Mouse (Mus musculus): ENCODE measurements at regions not wholly inside any gene's neighbourhood (a gene's known extent, or its start where the extent isn't known, plus 50 kb on each side); places are given as distances from the start of the nearest gene placed in this dataset.

DNA sequence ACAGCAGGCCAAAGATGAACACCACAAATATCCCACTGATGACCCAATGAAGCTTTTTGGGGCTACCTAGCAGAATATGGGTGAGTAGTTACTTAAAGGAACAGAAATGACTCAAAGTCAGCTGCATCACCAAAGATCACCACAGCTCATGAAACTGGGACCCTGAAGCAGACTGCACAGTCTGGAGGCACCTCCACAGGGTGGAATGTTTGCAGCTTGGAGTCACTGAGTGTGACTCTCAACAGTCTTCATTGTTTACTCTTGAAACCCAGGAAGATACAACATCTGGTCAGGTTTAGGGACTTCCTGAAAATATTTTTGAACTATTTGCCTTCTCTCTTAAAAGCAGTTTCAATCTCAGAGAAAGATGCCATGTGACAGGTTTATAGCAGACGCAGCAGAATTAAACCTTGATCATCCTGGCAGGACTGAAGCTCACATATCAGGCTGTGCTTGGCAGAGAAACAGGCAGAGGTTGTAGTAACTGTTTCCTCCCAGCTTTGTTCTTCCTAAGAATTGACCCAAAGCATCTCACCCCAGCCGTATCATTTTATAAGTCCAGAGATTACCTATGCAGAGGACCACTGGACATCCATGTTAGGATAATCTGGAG, 944.1 kb upstream of the Adgrl4 start:
- DNase-seq: no peak

DNA sequence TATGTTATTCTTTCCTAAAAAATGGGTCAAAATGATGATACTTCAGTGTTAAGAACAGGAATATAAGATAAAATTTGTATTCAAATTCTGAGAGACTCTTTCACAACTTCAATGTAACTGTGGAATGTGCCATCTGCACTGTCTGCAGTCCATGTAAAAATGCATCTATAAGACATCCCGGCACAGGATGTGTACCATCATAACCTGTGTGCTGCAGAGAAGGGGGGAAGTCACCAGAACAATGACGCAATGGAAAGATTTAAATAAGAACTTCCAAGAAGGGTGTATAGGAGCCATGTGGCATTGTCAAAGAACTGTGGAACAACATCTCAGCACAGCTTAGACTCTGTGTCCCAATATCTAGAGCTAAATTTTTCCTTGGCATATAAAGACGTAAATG, 906.7 kb upstream of the Adgrl4 start:
- DNase-seq: no peak

DNA sequence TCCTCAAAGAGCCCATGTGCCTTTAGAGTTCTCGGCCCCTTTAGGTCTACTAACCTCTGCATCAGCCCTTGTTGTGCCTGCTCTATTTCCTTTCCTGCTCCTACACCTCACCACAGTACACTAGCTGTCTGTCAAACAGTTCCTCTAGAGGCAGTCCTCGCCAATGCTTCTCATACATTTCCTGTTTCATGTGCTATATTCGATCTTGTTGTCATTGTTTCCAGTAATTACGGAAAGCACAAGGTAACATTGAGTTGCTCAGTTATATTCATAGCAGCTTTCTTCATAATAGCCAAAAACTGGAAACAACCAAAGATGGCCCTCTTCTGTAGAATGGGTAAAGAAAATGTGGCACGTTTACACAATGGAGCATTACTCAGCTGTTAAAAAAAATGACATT, 894.6 kb upstream of the Adgrl4 start:
- no peak for DNase-seq

DNA sequence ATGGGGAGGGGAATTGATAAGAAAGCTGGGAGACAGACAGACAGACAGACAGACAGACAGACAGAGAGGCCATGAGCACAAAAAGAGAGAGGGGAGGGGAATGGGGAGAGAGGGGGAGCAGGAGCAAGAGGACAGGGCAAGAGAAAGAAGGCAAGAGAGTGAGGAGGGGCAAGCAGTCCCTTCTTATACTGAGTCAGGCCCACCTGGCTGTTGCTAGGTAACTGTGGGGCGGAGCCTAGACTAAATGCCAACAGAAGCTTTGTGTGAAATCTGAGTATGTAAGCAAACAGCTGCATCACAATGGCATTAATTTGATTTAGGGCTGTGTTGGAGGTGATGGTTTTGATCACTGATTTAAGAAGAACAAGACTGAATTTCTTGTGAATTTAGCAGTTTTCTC, 849.2 kb upstream of the Adgrl4 start:
- no peak for DNase-seq

DNA sequence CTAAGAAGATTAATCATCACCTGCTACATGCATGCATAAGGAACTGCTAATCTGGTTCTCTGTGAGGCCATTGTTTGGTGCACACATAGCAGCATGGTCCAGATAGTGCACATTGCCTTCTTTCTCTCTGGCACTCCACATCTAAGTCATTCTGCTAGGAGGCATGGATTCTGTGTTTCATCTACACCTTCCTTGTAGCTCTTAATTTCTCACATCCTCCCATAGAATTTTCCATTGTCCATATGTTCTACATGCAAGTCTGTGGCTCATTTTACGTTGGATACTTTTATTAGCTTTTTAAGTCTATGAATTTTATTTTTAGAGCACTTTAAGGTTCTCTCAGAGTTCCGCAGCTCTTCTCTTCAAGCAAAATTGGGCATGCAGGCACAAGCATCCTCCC, 846.7 kb upstream of the Adgrl4 start:
- DNase-seq: no peak

DNA sequence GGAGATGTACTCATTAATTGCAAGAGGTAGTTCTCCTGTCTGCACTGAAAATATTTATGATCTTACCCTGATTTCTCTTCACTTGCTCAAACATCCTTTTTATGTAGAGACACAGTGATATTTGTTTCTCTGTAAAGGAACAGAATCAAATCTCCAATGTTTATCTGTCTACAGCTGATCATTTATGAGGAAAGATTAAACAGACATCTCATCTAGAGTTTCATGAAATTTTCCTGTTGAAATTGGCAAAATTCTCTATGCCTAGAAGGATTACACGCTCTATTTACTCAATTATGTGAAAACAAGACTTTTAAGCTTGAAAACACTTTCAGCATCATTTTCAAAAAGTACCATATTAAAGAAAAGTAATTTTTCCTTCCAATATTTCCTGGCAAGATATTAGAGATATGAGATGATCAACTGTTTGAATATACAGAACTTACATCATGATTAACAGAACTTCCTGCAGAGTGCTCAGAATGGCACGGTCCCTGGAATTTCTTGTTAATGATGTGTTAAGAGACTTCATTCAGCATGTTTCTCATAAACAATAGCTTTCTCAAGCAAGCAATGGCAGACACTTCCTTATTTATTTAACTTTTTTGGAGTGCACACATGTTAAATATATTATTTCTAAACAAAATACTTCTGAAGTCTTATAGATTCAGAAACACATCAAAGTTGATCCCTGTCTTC, 834.1 kb upstream of the Adgrl4 start:
- DNase-seq: no peak

DNA sequence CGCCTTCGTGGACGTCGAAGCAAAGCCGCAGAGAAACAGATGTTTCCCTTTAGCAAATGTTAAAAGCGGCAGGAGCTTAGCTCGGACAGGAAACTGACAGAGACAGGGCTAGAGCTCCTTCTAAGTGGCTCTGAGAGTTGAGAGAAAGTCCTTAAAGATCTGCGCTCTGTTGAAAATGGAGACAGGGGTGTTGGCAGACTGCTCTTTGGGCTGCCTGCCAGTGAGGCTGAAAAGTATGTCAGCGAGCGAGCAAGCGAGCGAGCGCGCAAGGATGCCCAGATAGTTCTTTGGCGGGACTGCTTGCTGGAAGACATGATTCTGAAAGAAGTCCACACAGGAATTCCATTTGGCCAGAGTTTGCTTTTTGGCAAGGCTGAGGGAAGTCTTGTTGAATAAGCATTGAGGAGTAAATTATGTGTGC, 827.0 kb upstream of the Adgrl4 start:
- peak; percentile 16 for DNase-seq

DNA sequence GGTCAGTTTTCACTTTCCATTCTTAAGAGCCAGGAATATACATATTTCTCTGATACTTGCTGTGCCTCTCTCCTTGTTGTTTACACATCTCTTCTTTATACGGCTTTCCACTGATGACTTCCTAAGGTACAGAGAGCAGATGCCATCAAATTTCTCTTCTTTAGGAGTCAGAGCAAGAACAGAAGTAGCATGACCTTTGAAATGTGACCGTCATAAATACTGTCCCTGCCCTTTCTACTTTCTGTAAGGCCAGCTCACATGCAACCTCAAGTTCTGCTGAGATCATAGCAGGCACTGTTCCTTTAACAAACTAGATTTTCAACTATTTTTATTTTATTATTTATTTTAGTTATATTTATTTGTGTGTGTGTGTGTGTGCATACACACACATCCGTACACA, 800.1 kb upstream of the Adgrl4 start:
- DNase-seq: no peak

DNA sequence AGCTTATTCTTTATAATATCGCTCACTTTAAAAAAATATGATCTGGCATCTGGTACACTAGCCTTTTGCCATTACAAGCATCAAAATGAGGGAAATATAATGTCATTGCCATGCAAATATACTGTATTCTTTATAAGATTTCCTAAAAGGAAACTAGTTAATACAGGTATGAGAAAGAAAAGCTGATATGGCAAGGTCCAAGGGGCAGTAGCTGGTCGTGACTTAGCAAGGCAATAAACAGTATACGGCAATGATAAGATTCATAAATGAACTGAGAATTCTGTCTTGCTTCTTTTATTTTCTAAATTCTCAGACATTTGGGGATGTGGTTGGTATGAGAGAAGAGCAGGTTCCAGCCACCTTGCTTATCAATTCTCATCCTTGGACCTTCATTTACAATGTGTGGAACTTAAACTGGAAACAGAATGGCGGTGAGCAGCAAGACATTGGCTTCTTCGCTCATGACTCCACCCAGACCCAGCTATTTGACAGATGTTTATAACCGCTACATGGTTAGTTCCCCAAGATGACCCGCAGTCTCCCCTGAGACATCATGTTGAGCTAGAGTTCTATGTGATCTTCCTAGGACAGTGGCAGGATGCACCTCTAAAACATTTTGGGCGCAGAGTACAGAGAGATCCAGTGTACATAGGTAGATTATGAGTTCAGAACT, 797.5 kb upstream of the Adgrl4 start:
- DNase-seq: no peak

DNA sequence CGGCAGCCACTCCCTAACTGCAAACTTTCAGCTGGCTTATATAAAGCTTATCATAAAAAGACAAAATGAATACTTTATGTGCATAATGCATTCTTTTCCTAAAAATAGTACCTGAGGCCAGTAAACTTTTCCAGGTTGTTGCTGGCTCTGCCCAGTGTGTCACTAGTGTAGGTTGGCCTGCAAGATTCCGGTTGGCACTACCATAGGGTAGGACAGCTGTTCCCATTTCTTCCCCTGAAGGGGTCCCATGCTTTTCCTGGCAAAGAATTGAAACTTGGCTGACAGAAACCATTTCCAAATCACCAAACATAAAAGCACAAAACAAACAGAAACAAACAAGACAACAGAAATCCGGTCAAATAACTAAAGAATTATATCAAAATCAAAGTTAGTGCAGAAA, 789.6 kb upstream of the Adgrl4 start:
- no peak for DNase-seq

DNA sequence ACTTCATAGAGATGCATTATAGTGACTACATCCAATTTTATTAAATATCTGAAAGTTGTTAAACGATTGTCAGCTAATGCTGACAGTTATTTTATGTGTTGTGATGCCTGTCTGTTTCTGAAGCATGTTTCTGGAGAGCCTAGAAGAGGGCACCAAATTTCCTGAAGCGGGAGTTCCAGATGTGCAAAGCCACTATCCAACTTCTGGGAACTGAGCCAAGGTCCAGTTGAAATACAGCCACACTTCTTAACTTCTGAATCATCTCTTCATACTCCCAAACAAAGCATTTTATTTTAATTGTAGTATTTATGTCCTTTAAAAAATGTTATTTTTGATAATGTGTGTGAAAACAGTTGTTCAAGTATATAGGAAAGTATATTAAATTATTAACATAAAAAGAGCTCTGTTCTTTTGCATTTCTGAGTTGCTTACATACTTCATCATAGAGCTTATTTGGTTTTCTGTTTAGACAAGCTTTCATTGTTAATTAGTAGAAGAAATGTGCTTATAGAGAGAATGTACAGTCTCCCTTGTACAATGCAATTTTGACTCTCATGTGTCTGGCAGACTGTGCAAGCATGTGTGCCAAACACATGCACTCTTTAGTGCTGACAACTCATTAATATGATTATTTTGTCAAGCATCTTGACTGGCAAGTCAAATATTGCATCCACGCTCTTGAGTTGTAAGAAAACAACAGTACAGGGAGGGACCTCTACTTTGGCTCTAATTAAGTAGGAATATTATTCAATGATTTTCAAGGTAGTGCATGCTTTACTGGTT, 787.7 kb upstream of the Adgrl4 start:
- DNase-seq: no peak

DNA sequence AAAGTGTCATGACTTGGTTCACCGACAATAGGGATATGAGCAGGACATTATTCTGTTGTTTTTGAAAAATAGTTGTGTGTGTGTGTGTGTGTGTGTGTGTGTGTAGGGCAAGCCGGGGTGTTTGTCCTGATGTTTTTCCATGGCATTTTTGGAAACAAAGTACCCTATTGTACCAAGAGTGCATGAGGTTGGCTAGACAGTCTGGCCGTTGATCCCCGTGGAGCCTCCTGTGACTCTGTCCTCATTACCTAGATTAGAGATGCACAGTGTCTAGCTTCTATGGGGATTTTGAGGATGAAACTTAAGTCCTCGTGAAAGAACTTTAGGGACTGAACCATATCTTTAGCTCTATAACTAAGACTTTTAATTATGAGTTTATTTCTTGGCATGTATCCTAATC, 741.9 kb upstream of the Adgrl4 start:
- DNase-seq: no peak

DNA sequence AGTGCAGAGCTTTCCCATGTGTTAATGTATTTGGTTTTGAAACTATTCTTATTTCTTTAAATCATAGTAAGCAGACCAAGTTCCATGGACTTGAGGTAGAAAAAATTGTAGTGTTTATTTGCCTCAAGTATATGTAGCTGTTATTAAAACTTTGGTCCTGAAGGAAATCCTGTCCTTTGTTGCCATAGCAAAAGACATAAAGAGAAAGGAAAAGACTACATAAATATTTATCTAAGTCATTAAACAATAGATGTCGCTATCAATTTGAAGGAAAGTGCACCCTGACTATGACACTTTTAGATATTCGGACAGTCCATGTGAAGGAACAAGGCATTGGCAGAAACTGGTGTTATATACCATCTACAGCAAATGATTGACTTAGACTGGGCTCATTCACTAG, 737.7 kb upstream of the Adgrl4 start:
- no peak for DNase-seq
